Mouse (Mus musculus): ENCODE data around the gene Mcm3ap.

The Mcm3ap gene

DNA sequence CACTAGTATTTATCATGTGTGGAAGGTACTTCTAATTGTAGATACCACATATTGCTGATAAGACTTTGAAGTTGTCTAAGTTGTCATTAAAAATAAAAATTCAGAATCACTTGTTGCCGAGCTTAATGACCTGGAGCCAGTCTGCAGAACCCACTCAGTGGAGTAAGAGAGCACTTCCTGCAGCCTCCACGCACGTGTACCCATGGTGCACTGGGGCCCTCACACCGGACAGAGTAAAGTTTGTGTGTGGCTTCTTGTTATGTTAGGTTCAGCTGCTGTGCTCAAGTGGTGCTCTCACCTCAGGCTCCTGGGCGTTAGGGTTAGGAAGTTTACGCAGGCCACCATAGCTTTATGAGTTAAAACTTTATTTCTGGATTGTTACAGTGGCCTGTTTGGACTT lies 26.8 kb downstream of the Mcm3ap start:
- DNase-seq (ENCODE audit: low spot score), result no peak

DNA sequence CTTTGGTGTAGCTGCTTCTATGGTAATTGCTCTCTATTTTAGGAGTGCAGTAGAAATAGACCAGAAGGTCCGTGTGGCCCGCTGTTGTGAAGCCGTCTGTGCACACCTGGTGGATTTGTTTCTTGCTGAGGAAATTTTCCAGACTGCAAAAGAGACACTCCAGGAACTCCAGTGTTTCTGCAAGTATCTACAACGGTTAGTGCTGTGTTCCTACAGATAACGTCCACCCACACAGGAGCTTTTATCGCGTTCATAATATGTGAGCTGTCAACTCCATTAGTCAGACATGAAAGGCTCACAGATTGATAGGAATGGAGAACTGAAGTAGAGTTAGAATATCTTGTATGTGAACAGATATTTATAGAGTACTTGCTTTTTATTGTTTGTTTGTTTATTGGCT lies 27.6 kb downstream of the Mcm3ap start:
- no peak for DNase-seq (ENCODE audit: low spot score)

DNA sequence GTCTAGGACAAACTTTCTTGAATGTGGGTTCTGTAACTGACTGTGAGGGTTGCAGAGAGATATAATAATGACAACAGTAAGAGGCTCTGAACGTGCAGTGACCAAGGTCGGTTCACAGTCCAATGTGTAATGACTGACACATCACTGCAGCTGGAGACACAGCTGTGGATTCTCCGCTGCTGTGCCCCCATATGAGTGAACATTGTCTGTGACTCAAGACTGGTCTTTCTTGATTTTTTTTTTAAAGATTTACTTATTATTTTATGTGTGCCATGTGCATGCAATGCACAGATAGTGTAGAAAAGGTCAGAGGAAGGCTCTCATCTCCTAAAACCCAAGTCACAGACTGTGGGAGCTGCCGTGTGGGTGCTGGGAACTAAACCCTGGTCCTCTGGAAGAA lies 28.8 kb downstream of the Mcm3ap start:
- DNase-seq (ENCODE audit: low spot score), result no peak

DNA sequence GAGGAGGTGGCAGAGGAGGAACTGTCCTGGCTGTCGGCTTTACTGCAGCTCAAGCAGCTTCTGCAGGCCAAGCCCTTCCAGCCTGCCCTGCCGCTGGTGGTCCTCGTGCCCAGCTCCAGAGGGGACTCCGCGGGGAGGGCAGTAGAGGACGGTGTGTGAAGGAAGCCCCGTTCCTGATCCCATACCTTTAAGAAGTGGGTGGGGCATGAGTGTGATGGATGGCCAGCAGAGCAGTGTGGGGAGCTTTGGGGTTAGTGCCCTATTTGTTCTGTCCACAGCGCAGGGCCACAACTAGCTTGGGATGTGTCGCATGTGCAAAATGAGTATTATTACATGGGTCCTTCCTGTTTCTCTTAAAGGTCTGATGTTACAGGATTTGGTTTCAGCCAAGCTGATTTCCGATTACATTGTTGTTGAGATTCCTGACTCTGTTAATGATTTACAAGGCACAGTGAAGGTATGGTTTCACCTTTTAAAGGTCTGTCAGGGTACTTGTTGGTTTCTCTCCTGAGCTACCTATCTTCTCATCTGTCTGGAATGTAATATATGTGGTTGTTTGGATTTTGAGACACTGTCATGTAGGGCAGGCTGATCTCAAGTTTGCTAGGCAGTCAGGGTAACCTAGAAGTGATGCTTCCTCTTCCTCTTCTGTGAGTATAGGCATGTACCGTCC lies 35.7 kb downstream of the Mcm3ap start:
- no peak for DNase-seq (ENCODE audit: low spot score)

DNA sequence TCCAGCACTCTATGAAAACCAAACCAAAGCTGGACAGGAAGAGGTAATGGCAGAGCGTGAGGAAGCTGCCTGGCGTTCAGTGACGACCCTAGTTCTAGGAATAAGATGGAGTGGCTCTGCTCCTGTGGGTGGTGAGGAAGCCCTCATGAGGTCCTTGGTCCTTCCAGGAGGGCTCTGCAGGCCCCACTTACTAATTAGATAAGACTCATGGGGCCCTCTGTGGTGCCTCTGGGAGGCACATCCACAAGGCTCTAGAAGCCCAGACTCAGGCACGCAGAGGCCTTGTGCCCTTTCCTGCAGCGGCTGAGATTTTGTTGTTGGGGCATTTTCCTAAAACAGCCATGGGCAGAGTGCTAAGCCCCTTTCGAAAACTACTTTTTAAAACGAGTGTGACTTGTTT lies 37.1 kb downstream of the Mcm3ap start:
- DNase-seq (ENCODE audit: low spot score), result no peak

DNA sequence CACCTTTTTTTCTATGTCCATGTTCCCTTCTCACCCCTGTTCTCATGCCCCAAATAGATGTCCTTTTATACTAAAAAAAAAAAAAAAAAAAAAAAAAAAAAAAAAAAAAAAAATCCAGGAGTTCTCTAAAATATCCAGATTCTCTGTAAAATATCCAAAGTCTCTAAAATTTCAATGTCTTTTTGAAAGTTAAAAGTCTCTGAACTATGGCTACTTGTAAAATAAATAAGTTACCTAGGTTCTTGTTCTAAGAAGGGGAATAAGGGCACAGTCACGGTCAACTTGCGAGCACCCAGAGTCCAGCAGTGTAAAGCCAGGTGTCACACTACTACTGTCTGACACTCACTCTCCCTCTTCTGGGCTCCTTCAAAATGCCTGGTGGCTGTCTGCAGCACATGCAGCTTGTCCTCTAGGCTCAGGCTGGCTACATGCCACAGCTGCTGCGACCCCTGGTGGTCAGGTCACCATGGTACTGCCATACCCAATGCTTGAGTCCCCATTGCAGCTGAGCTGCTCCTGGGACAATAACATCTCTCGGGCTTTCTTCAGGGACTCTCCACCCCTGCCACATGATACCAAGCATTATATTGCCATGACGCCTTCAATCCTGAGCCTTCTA lies 44.3 kb downstream of the Mcm3ap start:
- peak; percentile 77 for DNase-seq (ENCODE audit: low spot score)

DNA sequence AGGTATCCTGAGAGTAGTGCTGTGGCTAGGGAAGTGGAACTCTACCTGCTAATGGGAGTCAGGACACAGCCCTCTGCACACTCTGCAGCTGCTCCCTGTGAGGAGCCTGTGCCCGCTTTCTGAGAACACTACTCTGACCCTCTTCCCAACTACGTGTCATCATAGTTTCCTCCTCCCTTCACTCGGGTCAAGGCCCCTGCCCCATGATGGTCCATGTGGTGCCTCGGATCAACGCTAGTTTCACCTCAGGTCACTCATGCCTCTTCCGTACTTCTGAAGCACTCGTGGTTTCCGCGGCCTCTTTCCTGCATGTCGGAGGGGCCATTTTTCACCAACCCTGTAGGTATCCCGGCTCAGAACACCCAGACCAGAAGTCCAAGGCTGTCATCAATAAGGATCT lies 62.2 kb downstream of the Mcm3ap start:
- no peak for DNase-seq (ENCODE audit: low spot score)

DNA sequence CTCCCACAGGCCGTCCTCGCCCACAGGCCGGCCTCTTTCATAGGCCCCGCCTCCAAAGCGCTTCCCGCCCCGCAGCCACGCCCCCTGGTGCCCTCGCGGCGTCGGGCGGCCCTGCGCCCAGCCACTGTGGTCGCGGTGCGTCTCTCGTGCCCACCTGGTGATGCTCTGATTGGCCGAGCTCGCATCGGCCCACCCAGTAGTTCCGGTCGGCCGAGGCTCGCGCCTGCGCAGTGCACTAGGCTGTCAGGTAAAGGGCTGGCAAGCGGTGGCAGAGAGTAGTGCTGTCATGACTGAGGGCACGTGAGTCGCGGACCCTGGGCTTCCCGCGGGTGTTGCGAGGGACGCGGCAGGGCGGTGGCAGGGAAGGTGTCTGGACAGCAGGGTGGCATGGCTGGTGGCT lies 62.6 kb downstream of the Mcm3ap start, which contains the start of gene Lss:
Gene Lss, plus strand, starts transcription at position 214 of the 400 bp plus-strand sequence.
- peak; percentile 96 for DNase-seq (ENCODE audit: low spot score)

DNA sequence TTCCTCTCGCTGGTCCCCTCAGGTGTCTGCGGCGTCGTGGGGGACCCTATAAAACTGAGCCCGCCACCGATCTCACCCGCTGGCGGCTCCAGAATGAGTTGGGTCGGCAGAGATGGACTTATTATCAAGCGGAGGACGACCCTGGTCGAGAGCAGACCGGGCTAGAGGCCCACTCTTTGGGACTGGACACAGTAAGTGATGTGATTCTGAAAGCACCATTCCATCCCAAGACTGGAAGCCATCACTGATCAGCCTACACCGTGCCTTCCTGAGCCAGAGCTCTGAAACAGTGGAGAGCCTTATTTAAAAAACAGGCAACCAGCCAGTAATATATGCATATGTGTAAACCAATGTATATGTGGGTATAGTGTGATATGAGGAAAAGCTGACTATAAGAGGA lies 63.1 kb downstream of the Mcm3ap start:
- no peak for DNase-seq (ENCODE audit: low spot score)

DNA sequence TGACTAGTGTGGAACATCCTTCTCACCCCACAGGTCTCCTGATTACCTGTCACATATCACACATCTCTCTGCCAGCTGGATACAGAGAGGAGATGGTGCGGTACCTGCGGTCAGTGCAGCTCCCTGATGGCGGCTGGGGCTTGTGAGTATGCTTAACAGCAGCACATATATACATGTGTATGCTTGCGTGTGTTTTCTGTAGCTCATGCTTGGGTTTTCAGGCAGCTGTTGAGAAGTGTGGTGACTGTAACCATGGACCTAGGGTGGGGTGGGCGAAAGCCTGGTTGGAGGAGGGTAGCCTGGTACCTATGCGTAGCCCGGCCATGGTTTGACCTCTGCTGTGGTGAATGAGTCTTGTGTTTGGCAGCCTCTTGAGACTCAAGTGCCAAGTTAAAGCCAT lies 66.8 kb downstream of the Mcm3ap start:
- no peak for DNase-seq (ENCODE audit: low spot score)

DNA sequence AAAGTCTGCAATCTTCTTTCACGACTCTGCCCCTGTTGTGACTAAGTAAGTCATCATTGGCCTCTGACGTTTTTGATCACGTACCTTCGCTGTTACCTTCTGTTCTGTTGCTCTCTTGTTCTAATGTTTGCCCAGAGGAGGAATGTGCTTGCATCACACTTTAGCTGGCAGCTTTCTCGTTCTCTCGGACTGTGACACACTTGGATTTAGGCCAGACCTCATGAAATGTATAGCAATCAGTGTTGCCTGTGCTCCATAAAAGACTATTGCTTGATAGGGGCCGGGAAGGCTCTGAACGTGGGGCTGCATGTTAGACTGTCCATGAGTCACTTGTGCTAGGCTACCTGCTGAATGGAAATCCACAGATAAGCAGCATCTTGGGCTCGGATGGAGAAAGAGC lies 68.9 kb downstream of the Mcm3ap start:
- DNase-seq (ENCODE audit: low spot score), result no peak

DNA sequence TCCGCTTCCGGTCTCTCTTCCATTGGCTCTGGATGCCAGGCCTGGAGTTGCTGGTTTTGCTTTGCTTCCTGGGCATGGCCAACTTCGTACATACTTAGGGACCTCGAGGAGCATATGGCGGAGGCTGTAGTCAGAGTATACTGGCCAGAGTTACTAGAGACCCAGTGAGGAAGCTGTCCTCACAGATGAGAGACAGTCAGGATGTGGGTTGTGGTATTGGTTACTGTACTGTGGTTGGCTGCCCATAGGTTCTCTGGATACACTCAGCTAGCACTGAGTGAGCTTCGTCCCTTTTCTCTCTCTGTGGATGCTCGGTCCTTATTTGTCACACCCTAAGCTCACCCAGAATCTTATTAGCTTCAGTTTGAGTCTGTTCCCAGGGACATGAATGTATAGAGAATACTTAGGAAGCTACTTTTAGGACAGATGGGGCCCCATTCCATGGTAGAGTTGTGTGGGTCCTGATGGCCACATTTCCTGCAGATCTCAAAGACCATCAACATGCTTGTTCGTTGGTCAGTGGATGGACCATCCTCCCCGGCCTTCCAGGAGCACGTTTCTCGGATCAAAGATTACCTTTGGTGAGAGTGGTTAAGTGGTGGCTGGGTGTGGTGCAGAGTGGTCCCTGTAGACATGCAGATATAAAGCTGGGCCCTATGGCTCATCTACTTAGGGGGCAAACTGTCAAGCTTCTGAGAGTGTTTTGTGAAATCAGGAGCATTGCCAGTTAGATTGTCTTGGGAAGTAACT lies 72.8 kb downstream of the Mcm3ap start:
- peak; percentile 13 for DNase-seq (ENCODE audit: low spot score)

DNA sequence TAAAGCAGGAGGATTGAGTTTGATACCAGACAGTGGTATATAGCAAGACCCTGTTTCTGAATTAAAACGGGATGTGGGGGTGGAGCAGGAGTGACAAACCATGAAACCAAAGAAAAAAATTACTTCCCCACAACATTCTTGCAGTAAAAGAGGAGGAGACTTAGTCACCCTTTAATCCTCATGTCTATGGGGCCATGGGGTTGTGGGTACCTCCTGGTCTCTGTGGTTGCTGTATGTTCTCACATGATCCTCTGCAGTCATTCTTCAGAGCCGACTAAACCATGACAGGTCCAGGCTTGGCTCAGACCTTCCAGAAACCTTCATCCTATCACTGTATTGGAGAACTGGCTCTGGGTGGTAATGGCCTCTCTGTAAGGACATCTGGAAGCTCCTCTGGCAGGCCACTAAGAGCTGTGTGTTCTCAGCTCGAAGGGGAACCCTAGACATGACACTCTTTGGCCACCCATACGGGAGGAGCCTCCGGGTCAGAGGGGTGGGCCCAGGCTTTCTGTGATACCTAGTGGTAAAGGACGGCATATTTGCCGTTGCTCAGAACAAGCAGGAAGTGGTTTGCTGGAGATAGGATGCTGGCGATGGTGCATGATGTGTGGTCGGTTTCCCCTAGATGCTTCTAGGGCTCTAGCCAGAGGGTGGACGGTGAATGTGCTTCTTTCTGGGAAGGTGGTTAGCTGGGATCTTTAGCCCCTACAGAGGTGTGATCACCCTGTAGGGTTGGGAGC lies 74.1 kb downstream of the Mcm3ap start:
- DNase-seq (ENCODE audit: low spot score), result peak; percentile 41

DNA sequence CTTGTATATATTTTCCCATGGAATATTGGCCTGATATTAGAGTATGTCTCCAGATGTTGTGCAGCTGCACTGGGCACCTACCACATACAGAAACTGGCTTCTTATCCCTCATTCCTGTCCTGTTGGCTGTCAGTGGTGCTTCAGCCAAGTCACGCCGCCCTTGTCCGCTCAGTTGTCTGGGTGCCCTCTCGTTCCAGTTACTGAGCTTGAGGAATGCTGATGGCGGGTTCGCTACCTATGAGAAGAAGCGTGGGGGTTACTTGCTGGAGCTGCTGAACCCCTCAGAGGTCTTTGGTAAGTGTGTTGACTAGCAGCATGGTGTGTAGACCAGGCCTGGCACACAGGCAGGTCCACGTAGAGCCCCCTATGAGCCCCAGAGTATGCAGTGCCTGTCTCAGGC lies 77.8 kb downstream of the Mcm3ap start:
- no peak for DNase-seq (ENCODE audit: low spot score)

DNA sequence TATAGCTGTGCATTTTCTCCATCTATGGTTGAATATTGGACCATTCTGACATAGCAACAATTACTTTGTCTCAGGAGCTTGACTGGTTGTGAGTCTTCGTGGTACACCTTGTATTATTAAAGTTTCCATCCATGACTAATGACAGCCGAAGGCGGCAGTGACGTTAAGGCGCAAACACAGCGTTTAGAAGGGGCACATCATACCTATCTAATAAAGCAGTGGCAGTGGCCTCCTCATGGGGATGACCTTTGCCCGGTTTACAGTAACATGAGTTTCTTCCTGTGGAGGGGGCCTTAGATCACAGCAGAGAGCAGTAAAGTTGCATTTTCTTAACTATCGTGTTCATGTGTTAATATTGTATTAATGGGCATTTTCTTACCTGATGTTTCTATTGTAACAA lies 79.5 kb downstream of the Mcm3ap start:
- no peak for DNase-seq (ENCODE audit: low spot score)

DNA sequence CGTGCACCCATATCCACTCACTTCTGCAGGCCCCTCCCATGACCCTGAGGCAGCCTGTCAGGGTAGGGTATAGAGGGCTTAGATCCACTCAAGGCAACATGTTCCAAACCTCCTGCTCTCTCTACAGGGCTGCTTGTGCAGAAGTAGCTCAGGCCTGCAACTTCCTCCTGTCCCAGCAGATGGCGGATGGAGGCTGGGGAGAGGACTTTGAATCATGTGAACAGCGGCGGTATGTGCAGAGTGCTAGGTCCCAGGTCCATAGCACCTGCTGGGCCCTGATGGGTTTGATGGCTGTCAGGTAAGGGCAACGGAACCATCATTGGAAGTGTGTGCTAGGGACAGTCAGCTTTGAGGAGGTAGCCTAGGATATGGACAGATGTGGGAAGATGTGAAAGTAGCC lies 81.7 kb downstream of the Mcm3ap start:
- no peak for DNase-seq (ENCODE audit: low spot score)

DNA sequence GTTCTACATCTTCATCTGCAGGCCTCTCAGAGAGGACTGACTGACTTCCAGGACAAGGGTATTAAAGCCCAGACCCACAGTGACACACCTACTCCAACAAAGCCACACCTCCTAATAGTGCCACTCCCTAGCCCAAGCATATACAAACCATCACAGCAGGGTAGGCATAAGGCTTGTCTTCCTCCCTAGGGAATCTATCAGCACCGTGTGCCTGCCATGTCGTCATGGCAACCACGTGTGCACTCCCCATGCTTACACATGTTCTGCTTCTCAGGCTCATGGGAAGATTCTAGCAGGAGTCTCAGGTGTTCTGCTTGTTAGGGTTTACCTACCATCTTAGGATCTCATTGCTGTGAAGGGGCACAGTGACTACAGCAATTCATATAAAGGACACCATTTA lies 82.8 kb downstream of the Mcm3ap start:
- DNase-seq (ENCODE audit: low spot score), result no peak

DNA sequence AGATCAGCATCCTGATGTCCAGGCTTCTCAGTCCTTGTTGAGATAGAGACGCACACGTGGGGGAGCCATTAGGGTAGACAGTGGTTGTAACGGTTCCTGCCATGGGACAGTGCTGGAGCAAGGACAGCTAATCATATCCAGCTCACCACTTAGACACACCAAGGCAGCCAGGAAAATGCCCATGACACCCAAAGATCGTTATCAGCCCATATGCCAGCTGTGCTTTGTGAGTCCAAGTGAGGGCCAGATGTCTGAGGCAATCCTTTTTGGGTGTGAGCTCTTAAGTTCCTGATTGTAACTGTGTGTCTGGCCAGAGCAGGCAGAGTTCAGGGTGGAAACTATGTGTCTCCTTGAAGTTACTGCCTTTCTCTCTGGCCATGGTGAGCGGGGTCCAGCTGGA lies 85.3 kb downstream of the Mcm3ap start:
- DNase-seq (ENCODE audit: low spot score), result no peak

DNA sequence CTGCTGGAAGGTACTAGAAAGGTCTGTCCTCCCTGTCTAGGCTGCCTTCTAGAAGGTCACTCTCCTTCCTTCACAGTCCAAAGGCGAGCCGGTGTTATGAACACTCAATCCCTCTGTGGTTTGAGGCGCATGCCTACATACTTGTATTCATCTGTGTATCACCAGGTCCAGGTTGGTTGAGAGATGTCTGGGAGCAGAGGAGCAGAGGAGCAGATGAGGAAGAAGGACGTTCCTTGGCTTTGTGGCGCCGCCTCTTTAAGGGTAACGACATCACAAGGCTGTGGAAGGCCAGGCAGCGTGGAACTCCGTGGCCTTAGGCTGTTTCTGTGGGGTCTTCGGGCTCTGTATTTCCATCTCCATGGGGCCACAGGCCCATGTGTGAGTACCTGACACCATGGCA lies 93.2 kb downstream of the Mcm3ap start, which contains the start of gene Spatc1l:
Gene Spatc1l, plus strand, starts transcription at position 301 of the 400 bp plus-strand sequence.
- no peak for DNase-seq (ENCODE audit: low spot score)

Measured in T-cell, adult 2 months (primary cell).